Mouse (Mus musculus): Measurements from ENCODE around the gene Ddx20. TPM values are rescaled to one million over a fixed set of nuclear protein-coding genes. Genes with fewer than 3 reads are reported as not detected.
"Not testable (repeated sequence)": the region's sequence is repeated elsewhere in the genome, so short reads cannot be mapped to it uniquely, and the experiment has no call there.

Ddx20 gene
- total RNA-seq, 1 experiment from 2014 or later = 36.5 TPM

- no peak for ATAC-seq (ENCODE audit: extremely low read depth, insufficient number of reproducible peaks, low FRiP score, poor library complexity, severe bottlenecking)
Observed at GRCm38 (mm10) chr3:105707590-105707989, 20.2 kb upstream of the Ddx20 start.

- ATAC-seq (ENCODE audit: extremely low read depth, insufficient number of reproducible peaks, low FRiP score, poor library complexity, severe bottlenecking) = no peak
Observed at GRCm38 (mm10) chr3:105706366-105707020, 19.1 kb upstream of the Ddx20 start.

GRCm38 (mm10) chr3:105705561-105705960 lies 18.2 kb upstream of the Ddx20 start:
- no peak for ATAC-seq (ENCODE audit: extremely low read depth, insufficient number of reproducible peaks, low FRiP score, poor library complexity, severe bottlenecking)

- ATAC-seq (ENCODE audit: extremely low read depth, insufficient number of reproducible peaks, low FRiP score, poor library complexity, severe bottlenecking) = peak; percentile 17; the same call in 1 of the 2 replicates
Observed at GRCm38 (mm10) chr3:105705061-105705549, 17.7 kb upstream of the Ddx20 start.

- ATAC-seq (ENCODE audit: extremely low read depth, insufficient number of reproducible peaks, low FRiP score, poor library complexity, severe bottlenecking) = peak; percentile 63
Observed at GRCm38 (mm10) chr3:105704031-105705008, 16.9 kb upstream of the Ddx20 start, which contains the start of gene Inka2. TSS of gene Inka2 (plus strand) at chr3:105704599.

- ATAC-seq (ENCODE audit: extremely low read depth, insufficient number of reproducible peaks, low FRiP score, poor library complexity, severe bottlenecking) = no peak
Observed at GRCm38 (mm10) chr3:105703571-105703970, 16.2 kb upstream of the Ddx20 start.

GRCm38 (mm10) chr3:105701399-105701798 lies 14.0 kb upstream of the Ddx20 start:
- ATAC-seq (ENCODE audit: extremely low read depth, insufficient number of reproducible peaks, low FRiP score, poor library complexity, severe bottlenecking) = no peak

- not testable (repeated sequence) for ATAC-seq (ENCODE audit: extremely low read depth, insufficient number of reproducible peaks, low FRiP score, poor library complexity, severe bottlenecking)
Observed at GRCm38 (mm10) chr3:105700786-105701185, 13.4 kb upstream of the Ddx20 start.

- no peak for ATAC-seq (ENCODE audit: extremely low read depth, insufficient number of reproducible peaks, low FRiP score, poor library complexity, severe bottlenecking)
Observed at GRCm38 (mm10) chr3:105699241-105699933, 12.0 kb upstream of the Ddx20 start.

- no peak for ATAC-seq (ENCODE audit: extremely low read depth, insufficient number of reproducible peaks, low FRiP score, poor library complexity, severe bottlenecking)
Observed at GRCm38 (mm10) chr3:105698311-105698710, 10.9 kb upstream of the Ddx20 start.

GRCm38 (mm10) chr3:105697148-105697441 lies 9.7 kb upstream of the Ddx20 start:
- no peak for ATAC-seq (ENCODE audit: extremely low read depth, insufficient number of reproducible peaks, low FRiP score, poor library complexity, severe bottlenecking)

- no peak for ATAC-seq (ENCODE audit: extremely low read depth, insufficient number of reproducible peaks, low FRiP score, poor library complexity, severe bottlenecking)
Observed at GRCm38 (mm10) chr3:105696387-105697147, 9.2 kb upstream of the Ddx20 start.

GRCm38 (mm10) chr3:105695476-105696386 lies 8.4 kb upstream of the Ddx20 start:
- ATAC-seq (ENCODE audit: extremely low read depth, insufficient number of reproducible peaks, low FRiP score, poor library complexity, severe bottlenecking) = no peak

GRCm38 (mm10) chr3:105693327-105694080 lies 6.1 kb upstream of the Ddx20 start:
- ATAC-seq (ENCODE audit: extremely low read depth, insufficient number of reproducible peaks, low FRiP score, poor library complexity, severe bottlenecking) = no peak

- ATAC-seq (ENCODE audit: extremely low read depth, insufficient number of reproducible peaks, low FRiP score, poor library complexity, severe bottlenecking) = no peak
Observed at GRCm38 (mm10) chr3:105688536-105688935, 1.2 kb upstream of the Ddx20 start.

GRCm38 (mm10) chr3:105686394-105687323 lies 715 bp downstream of the Ddx20 start:
- ATAC-seq (ENCODE audit: extremely low read depth, insufficient number of reproducible peaks, low FRiP score, poor library complexity, severe bottlenecking) = no peak

Data from neutrophil, adult 5-6 weeks (primary cell).